Mouse (Mus musculus): ENCODE measurements around the gene Gtf2f2.

Gene Gtf2f2

DNA sequence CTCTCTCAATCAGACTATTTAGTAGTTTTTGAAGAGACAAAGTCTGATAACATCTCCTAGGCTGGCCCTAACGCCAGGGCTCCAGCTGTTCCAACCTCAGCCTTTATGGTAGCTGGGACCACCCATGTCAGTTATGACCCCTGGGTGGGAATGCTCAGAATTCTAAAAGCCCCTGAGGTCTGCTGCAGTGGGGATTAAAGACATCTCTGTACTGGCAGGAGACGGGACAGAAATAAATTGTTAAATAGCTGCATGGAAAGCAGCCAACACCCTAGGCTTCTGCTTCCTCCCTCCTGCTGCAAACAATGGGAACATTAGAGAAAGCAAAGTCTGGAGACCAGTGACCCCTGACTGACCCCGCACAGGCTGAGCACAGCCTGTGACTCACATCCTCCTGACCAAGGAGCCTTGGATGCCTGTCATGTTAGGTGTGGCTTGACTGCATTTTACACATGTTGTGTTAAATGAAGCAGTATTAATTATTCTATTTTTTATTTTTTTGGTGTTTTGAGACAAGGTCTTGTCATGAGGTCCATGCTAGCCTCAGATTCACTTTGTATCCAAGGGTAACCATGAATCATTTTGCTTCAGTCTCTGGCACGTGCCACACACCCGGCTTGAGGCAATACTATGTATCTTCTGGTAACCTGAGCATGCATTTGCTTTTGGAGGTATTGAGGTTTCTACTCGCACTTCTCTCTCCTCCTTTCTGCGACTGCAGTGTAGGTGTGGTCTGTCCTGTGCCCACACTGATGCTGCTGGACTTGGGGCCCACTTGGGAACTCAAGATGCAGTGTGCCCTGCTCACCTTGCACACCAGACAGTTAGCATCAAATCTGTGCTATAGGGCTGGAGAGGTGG is 146.9 kb downstream of the Gtf2f2 start:
- no peak for DNase-seq (ENCODE audit: low read depth, low spot score)

DNA sequence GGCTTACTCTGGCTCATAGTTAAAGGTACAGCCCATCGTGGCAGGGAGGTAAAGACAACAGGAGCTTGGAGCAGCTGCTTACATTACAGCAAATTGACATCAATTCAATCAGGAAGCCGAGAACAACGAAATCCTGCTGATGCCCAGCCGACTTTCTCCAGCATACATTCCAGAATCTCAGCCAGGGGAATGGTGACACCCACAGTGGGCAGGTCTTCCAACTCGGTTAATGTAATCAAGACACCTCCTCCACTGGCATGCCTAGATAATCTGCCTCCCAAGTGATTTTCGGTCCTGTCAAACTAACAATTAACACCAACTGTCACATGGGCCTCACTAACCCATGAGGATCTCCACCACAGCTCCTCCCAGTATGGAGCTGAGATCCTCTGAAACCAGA is 148.0 kb downstream of the Gtf2f2 start:
- no peak for DNase-seq (ENCODE audit: low read depth, low spot score)

DNA sequence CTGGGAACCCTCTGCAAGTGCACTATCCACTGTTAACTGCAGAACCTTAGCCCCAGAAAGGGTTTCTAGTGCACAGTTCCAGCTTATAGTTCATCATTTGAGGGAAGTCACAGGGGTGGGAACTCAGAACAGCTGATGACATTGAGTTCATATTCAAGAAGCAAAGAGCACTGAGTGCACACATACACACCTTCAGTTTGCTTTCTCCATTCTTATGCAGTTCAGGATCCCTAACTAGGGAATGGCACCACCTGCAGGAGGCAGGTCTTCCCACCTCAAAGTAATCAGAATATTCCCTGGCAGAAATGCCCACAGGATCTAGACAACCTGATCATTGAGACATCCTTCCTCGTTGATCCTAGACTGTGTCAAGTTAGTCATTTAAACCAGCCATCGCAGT is 151.0 kb downstream of the Gtf2f2 start:
- DNase-seq (ENCODE audit: low read depth, low spot score) = no peak

DNA sequence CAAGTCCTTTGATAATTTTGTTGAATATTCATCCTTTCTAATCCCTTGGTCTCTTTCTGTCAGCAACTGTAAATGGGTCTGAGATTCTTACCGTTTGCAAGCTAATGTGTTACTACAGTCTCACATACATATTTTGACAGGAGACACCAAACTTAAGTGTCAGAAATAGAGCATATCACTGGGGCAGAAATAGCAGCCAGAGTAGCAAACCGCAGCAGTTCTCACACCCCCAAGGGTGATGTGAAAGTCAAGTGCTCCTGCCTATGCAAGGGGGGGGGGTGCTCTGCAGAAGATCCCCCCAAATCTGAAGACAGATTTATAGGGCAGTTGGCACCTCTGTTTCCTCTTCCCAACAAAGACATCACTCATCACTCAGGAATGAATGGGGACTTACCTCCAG is 152.5 kb downstream of the Gtf2f2 start:
- DNase-seq (ENCODE audit: low read depth, low spot score) = no peak

DNA sequence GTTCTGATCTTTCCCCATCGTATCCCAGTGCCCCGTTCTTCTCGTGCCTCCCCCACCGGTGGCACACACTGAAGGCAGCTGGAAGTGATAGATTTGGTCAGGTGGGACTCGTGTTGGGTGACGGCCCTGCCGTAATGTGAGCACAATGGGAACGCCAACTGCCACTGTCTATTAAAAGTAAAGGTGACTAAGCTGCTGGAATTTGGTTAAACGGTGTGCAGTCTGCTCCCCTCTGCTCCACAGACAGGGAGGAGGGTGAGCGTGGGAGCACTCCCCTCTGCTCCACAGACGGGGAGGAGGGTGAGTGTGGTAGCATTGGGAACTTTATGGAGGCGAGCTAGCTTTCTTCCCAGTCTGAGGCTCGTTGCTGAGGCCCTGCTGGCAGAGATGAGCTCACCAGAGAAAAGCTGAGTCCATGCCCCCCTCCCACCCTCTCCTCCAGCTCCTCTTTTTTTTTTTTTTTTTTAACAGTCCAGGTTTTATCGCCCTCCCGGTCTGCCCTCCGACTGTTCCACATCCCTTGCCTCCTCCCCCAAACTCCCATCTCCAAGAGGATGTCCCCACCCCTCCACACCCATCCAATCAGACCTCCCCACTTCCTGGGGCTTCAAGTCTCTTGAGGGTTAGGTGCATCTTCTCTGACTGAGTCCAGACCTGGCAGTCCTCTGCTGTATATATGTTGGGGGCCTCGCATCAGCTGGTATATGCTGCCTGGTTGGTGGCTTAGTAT is 155.2 kb downstream of the Gtf2f2 start:
- no peak for DNase-seq (ENCODE audit: low read depth, low spot score)

DNA sequence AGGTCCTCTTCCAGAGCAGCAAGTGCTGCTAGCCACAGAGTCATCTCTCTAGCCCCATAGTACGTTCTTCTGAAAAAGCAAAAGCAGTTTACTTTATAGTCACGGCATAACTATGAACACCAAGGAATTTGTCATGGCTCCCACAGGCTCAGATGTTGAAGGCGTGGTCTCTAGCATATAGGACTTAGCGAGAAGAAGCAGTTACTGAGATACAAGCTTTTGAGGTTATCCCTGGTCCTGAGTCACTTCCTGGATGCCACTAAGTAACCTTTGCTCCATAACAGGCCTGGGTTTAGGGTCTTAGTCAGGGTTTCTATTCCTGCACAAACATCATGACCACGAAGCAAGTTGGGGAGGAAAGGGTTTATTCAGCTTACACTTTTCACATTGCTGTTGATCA is 158.6 kb downstream of the Gtf2f2 start:
- no peak for DNase-seq (ENCODE audit: low read depth, low spot score)

DNA sequence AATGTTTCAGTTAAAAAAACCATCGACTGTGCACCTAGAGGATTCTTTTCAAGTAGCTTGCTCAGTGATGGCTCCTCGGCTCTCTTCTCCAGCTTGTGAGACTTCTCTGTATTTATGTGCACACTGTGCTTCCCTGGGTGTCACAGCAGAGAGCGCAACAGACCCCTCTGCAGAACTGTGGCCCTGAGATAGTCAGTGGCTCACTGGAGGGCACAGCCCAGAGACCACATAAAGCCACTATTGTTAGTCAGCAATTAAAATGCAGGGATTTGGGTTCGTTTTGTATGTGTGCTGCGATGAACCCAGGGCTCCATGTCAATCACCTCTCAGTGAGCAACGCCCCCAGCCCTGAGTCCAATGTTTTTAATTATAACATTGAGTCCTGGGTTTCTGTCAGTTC is 159.8 kb downstream of the Gtf2f2 start:
- no peak for DNase-seq (ENCODE audit: low read depth, low spot score)

DNA sequence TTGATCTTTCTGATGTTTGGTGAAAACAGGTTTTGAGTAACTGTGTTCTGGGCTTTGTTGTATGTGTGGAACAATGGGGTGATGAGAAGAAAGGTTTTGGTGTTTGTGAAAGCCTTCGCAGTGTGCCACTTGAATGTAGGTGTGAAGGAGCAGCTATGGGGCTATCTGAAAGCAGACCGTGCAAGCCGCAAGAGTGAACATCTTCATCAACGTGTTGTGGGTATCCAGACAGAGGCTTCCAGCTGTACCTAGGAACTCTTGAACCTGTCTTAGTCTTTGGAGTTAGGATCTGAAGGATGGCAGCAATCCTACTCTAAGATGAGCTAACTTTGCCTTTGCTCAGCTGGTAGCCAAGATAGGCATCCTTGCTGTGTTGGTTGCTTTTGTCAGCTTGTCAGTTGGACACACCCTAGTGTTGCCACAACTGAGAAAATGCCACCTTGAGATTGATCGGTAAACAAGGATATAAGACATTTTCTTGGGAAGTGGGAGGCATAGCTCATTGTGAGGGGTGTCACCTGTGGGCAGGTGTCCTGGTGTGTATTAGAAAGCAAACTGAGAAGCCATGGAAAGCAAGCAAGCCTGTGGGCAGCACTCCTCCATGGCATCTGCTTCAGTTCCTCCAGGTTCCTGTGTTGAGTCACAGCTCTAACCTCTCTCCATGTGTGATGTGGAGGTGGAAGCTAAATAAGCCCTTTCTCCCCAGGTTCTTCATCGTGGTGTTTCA is 160.7 kb downstream of the Gtf2f2 start:
- DNase-seq (ENCODE audit: low read depth, low spot score) = no peak

DNA sequence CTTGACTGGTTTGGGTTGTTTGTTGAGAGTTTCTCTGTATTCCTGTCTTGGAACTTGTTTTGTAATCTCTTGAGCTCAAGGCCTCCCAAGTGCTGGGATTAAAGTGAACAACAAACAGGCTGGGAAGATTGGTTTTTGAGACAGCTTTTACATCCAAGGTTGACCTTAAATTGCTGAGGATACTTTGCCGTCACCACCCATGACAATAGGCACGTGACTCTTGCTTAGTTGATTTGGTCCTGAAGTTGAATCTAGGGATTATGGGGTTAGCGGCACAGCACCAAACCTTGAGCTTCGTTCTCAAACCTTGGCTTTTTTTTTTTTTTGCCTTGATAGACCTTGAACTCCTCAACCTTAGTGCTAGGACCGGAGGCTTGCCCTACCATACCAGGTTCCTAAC is 161.4 kb downstream of the Gtf2f2 start:
- no peak for DNase-seq (ENCODE audit: low read depth, low spot score)

DNA sequence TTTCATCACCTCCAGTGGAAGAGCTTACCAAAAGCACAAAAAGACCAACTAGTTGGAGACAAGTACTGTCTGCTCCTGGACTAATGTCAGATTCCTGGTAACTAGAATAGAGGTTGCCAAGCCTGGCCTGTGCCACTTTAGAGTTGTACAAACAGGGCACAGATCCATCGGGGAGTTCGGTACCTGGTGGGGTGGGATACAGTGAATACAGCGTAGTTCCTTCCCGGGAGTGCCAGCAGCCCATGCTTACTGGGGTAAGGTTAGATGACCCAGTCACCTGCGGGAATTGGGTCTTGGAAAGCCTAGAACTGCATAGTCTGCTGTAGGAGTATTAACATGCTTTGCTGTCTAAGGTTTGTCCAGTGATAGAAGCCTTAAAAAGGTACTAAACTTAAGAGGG is 162.2 kb downstream of the Gtf2f2 start:
- DNase-seq (ENCODE audit: low read depth, low spot score) = no peak

DNA sequence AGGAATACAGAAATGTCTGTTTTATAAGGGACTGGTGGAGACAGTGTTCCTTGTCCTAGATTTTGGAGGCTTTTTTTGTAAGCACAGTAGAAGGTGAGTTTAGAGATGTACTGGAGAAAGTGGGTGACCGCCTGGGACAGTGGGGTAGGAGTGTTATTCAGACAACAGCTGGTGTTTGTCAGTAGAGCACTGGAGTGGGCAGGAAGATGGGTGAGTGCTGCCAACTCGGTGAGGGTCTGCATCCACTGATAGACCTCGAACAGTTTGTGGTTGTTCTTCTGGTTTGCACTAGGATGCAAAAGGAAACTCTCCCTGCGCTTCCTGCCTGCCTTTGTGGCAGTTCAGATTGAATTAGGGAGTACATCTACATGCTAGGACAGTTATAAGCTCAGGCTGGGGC is 163.0 kb downstream of the Gtf2f2 start:
- no peak for DNase-seq (ENCODE audit: low read depth, low spot score)

All from retina, postnatal 7 days (tissue).